Mouse (Mus musculus) adrenal gland, postnatal 14 days (tissue): Measurements from ENCODE around the gene Tgif1. TPM values are rescaled to one million over a fixed set of nuclear protein-coding genes. Genes with fewer than 3 reads are reported as not detected.

Experiments
- DNase-seq: peaks from one replicate; pipeline ENCODE4 v3.0.0; 2021; ENCODE audit warnings: mixed read lengths
- total RNA-seq: library from RNA; stranded (reverse); gene quantifications from 2 replicates; pipeline ENCODE4 v1.2.3, GENCODE M21; 2021

Gene Tgif1
- total RNA-seq, 1 experiment from 2014 or later, result 45.9 TPM

- DNase-seq, result no peak
Measured at GRCm38 (mm10) chr17:70866538-70867114, 13.3 kb upstream of the Tgif1 start.

GRCm38 (mm10) chr17:70866029-70866428 lies 12.7 kb upstream of the Tgif1 start:
- no peak for DNase-seq

GRCm38 (mm10) chr17:70865060-70865604 lies 11.8 kb upstream of the Tgif1 start:
- no peak for DNase-seq

DNA sequence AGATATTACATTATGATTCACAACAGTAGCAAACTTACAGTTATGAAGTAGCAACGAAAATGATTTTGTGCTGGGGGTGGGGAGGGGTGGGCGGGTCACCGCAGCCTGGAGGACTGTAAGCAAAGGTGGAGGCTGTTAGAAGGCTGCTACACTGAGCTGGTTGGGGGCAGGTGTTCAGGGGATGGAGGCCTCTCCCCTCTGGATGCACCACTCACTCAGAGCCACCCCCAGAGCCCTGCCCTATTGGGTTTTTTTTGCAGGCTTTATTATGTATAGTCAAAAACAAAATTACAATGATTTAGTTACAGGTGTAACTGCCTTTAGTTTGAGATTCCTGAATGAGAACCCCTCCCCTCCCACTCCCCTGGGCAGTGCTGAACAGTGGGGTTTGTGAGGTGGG lies 11.3 kb upstream of the Tgif1 start:
- no peak for DNase-seq

DNA sequence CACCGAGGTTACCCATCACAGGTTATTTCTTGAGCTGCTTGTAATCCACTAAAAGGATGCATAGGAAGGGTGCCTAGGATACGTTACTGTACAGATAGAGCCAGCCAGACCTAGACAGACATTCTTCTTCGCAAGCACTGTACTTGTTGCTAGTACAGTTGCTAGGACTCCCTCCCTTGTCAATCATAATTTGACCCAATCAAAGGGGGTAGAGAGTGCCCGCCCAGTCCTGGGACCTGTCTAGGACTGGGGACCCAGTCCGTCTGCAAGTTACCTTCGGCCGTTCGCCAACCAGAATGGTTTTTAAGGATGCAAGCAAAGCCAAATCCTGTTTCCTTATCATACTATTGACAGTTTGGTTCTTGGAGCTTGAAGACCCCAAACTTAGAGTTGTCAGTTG lies 10.8 kb upstream of the Tgif1 start:
- DNase-seq, result no peak

GRCm38 (mm10) chr17:70858814-70859213 lies 5.5 kb upstream of the Tgif1 start:
- no peak for DNase-seq

- peak; percentile 48 for DNase-seq
Measured at GRCm38 (mm10) chr17:70856871-70857415, 3.6 kb upstream of the Tgif1 start.

- DNase-seq, result no peak
Measured at GRCm38 (mm10) chr17:70854021-70854420, 675 bp upstream of the Tgif1 start.

- peak; percentile 93 for DNase-seq
Measured at GRCm38 (mm10) chr17:70852686-70853386, 510 bp downstream of the Tgif1 start.

GRCm38 (mm10) chr17:70852011-70852685 lies 1.2 kb downstream of the Tgif1 start:
- DNase-seq, result peak; percentile 81

DNA sequence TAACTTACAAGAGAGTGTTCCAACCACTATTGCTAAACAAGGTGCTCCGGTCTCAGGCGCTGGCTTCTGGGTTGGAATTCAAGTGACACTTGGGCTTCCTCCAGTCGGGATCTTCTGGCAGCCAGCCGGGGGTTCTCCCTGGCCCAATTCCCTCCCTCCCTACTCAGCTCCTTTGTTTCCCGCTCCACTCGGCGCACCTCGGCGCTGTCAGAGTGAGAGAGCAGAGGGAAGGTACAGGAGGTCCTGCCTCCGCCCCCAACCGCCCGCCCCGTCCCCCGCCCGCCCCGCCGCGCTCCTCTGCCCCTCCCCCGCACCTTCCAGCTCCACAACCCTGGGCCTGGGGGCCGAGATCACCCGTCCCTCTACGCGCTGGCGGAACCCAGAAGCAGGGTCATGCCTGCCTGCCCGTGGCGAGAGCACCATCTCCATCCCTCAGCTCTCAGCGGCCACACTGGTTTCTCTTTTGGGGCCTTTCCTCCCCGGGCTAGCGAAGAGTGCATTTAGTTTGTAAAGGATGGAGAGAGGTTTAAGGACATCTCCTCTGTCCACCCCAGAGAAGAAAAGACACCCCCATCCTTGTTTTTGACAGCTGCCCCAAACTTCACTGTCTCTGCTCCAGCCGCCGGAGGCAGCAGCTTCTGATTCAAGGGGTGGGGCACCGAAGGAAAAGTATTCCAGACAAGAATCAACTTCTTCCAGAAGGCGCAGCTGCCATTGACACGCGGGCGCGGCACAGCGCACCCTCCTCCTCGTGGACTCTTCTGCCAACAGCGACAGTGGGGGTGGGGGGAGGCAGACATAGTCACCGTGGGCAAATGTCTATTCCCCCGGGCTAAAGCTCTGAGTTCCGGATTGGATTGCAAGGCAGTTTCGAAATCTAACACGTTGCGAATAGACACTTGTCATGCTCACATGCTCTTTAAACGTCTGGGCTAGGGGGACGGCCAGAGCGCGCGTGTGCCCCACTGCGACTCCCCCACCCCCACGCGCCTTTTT lies 2.1 kb downstream of the Tgif1 start:
- peak; percentile 88 for DNase-seq

DNA sequence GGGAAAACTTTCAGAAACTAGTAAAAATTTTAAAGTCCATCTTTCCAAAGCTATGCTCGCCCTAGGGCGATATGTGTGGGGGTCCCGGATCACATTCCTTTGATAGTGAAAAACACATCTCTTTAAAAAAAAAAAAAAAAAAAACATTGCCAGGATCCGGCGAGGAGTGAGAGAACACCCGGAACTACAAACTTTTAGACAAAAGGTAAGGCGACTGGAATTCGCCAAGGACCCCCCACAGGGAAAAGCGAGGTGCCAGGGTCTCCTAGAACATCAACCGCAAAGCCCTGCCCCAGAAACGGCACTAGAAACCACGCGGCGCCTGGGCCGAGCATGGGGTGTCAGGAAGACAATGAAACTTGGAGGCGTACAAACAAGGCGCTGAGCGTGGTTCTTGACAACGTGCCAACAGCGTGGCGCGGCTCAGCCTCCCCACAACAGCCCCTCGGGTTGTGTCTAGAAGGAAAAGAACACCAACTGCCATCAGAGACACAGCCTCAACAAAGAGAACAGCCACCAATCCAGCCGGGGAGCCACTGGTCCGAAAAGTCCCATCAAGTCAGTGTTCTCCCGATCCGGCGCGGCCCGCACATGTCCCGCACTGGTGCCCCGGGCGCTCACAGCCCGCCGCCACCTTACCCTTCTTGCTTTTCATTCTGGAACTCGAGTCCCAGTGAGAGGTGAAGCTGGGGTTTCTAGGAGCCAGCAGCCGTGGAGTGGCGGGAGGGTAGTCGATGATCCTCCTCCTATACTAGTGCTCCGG lies 2.9 kb downstream of the Tgif1 start:
- peak; percentile 77 for DNase-seq

- peak; percentile 97 for DNase-seq
Measured at GRCm38 (mm10) chr17:70849399-70850232, 3.7 kb downstream of the Tgif1 start.

GRCm38 (mm10) chr17:70848511-70849398 lies 4.6 kb downstream of the Tgif1 start:
- peak; percentile 76 for DNase-seq

- no peak for DNase-seq
Measured at GRCm38 (mm10) chr17:70847751-70848510, 5.4 kb downstream of the Tgif1 start.

- DNase-seq, result peak; percentile 75
Measured at GRCm38 (mm10) chr17:70847086-70847485, 6.3 kb downstream of the Tgif1 start.

- peak; percentile 55 for DNase-seq
Measured at GRCm38 (mm10) chr17:70846111-70846644, 7.2 kb downstream of the Tgif1 start.

- no peak for DNase-seq
Measured at GRCm38 (mm10) chr17:70845543-70845942, 7.8 kb downstream of the Tgif1 start.
